Mouse (Mus musculus) erythroblast, embryonic 14.5 days (primary cell): Measurements from ENCODE around the gene Rcor1.

Source experiments
- GATA1 ChIP-seq: IDR thresholded peaks from 2 replicates; pipeline ENCODE4 v1.6.1; 2012; ENCODE audit warnings: low read length, inconsistent platforms, mixed read lengths
- TAL1 ChIP-seq: IDR thresholded peaks from 3 replicates; pipeline ENCODE4 v1.6.1; 2012; ENCODE audit warnings: low read length, inconsistent platforms, mixed read lengths

DNA sequence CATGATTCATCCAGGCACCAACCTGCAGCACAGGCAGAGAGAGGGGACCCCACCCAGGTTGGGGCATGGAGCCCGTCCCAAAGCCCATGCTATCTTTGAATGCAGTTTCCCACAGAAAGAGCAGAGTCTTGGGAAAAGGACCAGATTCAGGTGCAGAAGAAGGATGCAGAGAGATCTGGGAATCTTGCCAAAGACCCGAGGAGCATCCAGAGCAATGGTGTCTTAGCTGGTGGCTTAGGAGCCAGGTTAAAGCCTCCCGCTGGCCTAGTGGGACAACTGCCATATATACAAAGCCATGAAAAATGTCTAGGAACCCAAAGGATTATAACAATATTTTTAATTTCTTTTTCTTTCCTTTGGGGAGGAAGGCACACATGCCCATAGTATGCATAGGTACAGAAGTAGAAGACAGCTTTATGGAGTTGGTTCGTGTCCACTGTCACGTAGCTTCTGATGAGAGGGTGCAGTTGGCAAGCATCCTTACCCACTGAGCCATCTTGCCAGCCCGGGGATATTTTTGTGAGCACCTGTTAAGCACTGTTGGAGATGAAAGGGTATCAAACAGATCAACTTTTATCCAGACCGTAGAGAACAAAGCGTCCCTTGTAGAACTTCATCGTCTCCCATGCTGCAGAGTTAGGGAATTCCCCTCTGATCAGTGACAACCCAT, 82.0 kb downstream of the Rcor1 start:
- TF ChIP-seq GATA1 (no peak), TAL1 (no peak)
